30 mouse cellular contexts compared by ENCODE assay signal in the genomic region with DNA sequence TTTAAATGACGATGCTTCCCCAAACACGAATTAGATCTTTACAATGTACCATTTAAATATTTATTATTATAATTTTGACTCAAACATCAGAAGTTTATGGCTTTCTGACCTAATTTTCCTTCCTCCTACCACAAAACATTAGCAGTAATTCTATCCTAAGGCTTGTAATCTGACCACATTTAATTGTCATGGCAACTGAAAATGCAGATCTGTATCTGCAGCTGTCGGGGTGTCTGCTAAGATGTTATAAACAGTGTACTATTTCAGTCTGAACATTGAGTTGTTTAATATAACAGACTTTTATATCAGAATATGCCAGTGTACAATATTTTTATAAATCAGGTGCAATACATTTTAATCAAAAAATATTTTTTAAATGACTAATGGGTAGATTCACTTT. TPM values are rescaled to one million over a fixed set of nuclear protein-coding genes. Genes with fewer than 3 reads are reported as not detected.
A peak's percentile ranks its signal among the peaks of the same experiment; 100 is the strongest.
DNase-seq lines count a peak whose midpoint lies in the region; ATAC-seq lines count a peak whose summit lies in the region.
"Had no signal": no experiment of that assay in that cellular context is flagged by ENCODE, and none has a peak within 500 bp of the region (broad histone marks: within the 10 kb centered on the region; RNA-seq: fewer than 3 reads in every experiment).

No protein-coding gene starts in this region.

- no peak overlapping the region for H3K4me3 ChIP-seq in forebrain, embryonic 14.5 days (ENCODE audit: low read depth, low read length)
- H3K4me3 ChIP-seq in forebrain, embryonic 15.5 days = no peak overlapping the region
- H3K4me3 ChIP-seq: heart, embryonic 10.5 days; heart, embryonic 15.5 days; neural tube, embryonic 15.5 days had no signal

- no peak overlapping the region for H3K4me2 ChIP-seq in forebrain, embryonic 14.5 days (ENCODE audit: low read length)
- H3K4me2 ChIP-seq in forebrain, embryonic 15.5 days (replicated peaks) = no peak overlapping the region
- H3K4me2 ChIP-seq: heart, embryonic 15.5 days; neural tube, embryonic 15.5 days had no signal

- no peaks in the 10 kb centered on the region for H3K36me3 ChIP-seq in forebrain, embryonic 14.5 days (ENCODE audit: control insufficient read depth, insufficient read depth, low read length)
- no peaks in the 10 kb centered on the region for H3K36me3 ChIP-seq in forebrain, embryonic 15.5 days
- H3K36me3 ChIP-seq: heart, embryonic 10.5 days; heart, embryonic 15.5 days; neural tube, embryonic 15.5 days had no signal

- no peaks in the 10 kb centered on the region for H3K4me1 ChIP-seq in forebrain, embryonic 14.5 days (ENCODE audit: control insufficient read depth, insufficient read depth, low read length)
- H3K4me1 ChIP-seq in forebrain, embryonic 15.5 days = 0 out of 2 replicates have a peak, but pooled peaks cover 3% of the 10 kb centered on the region
- H3K4me1 ChIP-seq: heart, embryonic 10.5 days; heart, embryonic 15.5 days had no signal

- peak; percentile 37 for DNase-seq in forebrain, embryonic 14.5 days (ENCODE audit: low spot score)
- DNase-seq in layer of hippocampus, adult 9-10 months (ENCODE audit: low spot score) = peak; percentile 25
- no peak for DNase-seq in layer of hippocampus, postnatal 36 days
- peak; percentile 40 for DNase-seq in retina, postnatal 1 day
- no peak for DNase-seq in retina, embryonic 14.5 days (ENCODE audit: low spot score)
- DNase-seq in testis, postnatal 10 days (ENCODE audit: low spot score) = no peak
- DNase-seq: adrenal gland, postnatal 25 days; cerebellum, adult 8-10 months; cerebellum, postnatal 25 days; gastrocnemius, postnatal 25 days; heart, adult 11 months; kidney, adult 8-10 months; kidney, postnatal 10 days; liver; lung, adult 2 months; lung, postnatal 10 days; right cerebral cortex, adult 18-20 months; spleen, adult 18-20 months; thymus, adult 2 months; thymus, postnatal 36 days had no signal

- H3K9ac ChIP-seq in forebrain, embryonic 14.5 days (ENCODE audit: low read length) = no peak overlapping the region
- H3K9ac ChIP-seq in forebrain, embryonic 15.5 days (replicated peaks) = no peak overlapping the region
- H3K9ac ChIP-seq: heart, embryonic 15.5 days; liver, embryonic 14.5 days; neural tube, embryonic 15.5 days had no signal

- WGBS in forebrain, embryonic 14.5 days = 63% methylated on average over 3 of the region's 3 CpGs
- 52% methylated on average over 3 of the region's 3 CpGs for WGBS in forebrain, embryonic 15.5 days

- H3K27me3 ChIP-seq in forebrain, embryonic 14.5 days (replicated peaks; ENCODE audit: control insufficient read depth, insufficient read depth, low read length) = no peaks in the 10 kb centered on the region
- H3K27me3 ChIP-seq in forebrain, embryonic 15.5 days = no peaks in the 10 kb centered on the region
- H3K27me3 ChIP-seq: heart, embryonic 15.5 days; neural tube, embryonic 15.5 days had no signal

- no peak for ATAC-seq in forebrain, embryonic 14.5 days
- ATAC-seq in forebrain, embryonic 15.5 days (replicated peaks) = no peak
- ATAC-seq: hindbrain, embryonic 16.5 days; intestine, embryonic 16.5 days had no signal

- H3K27ac ChIP-seq in forebrain, embryonic 14.5 days (ENCODE audit: low read depth, low read length) = no peak overlapping the region
- no peak overlapping the region for H3K27ac ChIP-seq in forebrain, embryonic 15.5 days (replicated peaks)
- H3K27ac ChIP-seq: heart, embryonic 10.5 days; heart, embryonic 15.5 days; liver, embryonic 14.5 days; macrophage; neural tube, embryonic 15.5 days; stomach, postnatal 0 days had no signal

- H3K9me3 ChIP-seq in forebrain, embryonic 14.5 days (replicated peaks; ENCODE audit: control insufficient read depth, low read length) = no peaks in the 10 kb centered on the region
- H3K9me3 ChIP-seq in forebrain, embryonic 15.5 days = no peaks in the 10 kb centered on the region
- H3K9me3 ChIP-seq: heart, embryonic 10.5 days; heart, embryonic 15.5 days; neural tube, embryonic 15.5 days had no signal

RNA-seq across cellular contexts. Expression of a gene that starts 10.0 kb away (rescaled TPM):
- polyA plus RNA-seq in forebrain, embryonic 14.5 days (2014; fragmentation: Nextera tagmentation; extraction: Ambion mirVana) = 23.4 and 32.5 TPM in 2 replicates
- 24.6 and 29.6 TPM in 2 replicates for polyA plus RNA-seq in forebrain, embryonic 15.5 days (2015; fragmentation: Nextera tagmentation; extraction: Ambion mirVana)
- total RNA-seq in layer of hippocampus, postnatal 36 days (2021) = 100 to 1,000 TPM; 308 to 321 TPM
- total RNA-seq: megakaryocyte-erythroid progenitor cell, adult 5-6 weeks had no signal
- polyA plus RNA-seq: macrophage had no signal

Comparison
In these comparisons a context has a peak if more than half of its experiments do, and no peak if none do; other contexts are left out.
1. DNase-seq: peak in forebrain, embryonic 14.5 days (single experiment), layer of hippocampus, adult 9-10 months (single experiment) and retina, postnatal 1 day (single experiment); none in layer of hippocampus, postnatal 36 days (0 of 2), retina, embryonic 14.5 days (single experiment) and testis, postnatal 10 days (single experiment).